ENCODE assay signal across 29 mouse cellular contexts in genomic region chr17:88481587-88481986, GRCm38 (mm10). TPM values are rescaled to one million over a fixed set of nuclear protein-coding genes. Genes with fewer than 3 reads are reported as not detected.
A peak's percentile ranks its signal among the peaks of the same experiment; 100 is the strongest.
DNase-seq lines count a peak whose midpoint lies in the region; ATAC-seq and TF ChIP-seq lines count a peak whose summit lies in the region.
"Had no signal": no experiment of that assay in that cellular context is flagged by ENCODE, and none has a peak within 500 bp of the region (broad histone marks: within the 10 kb centered on the region; RNA-seq: fewer than 3 reads in every experiment).

No protein-coding gene starts in this region.

- no peak for TF ChIP-seq RAD21 in MEL (IDR thresholded peaks at IDR 0.05; ENCODE audit: low read depth, low read length)

- TF ChIP-seq EP300 in MEL (IDR thresholded peaks at IDR 0.05; ENCODE audit: low read depth in 1 of 2, low read length in 2 of 2) = peak; percentile 60 to 79
- TF ChIP-seq EP300 in liver, postnatal 0 days (IDR thresholded peaks at IDR 0.05; ENCODE audit: low read depth) = no peak

- no peaks in the 10 kb centered on the region for H3K27me3 ChIP-seq in MEL (ENCODE audit: control insufficient read depth in 1 of 2, insufficient read depth in 2 of 2, low read length in 2 of 2)
- H3K27me3 ChIP-seq in liver, embryonic 12.5 days (replicated peaks) = no peaks in the 10 kb centered on the region
- no peaks in the 10 kb centered on the region for H3K27me3 ChIP-seq in liver, postnatal 0 days (ENCODE audit: insufficient read depth, low read length)
- H3K27me3 ChIP-seq in kidney, embryonic 16.5 days (ENCODE audit: insufficient read depth, low read length) = no peaks in the 10 kb centered on the region
- H3K27me3 ChIP-seq in heart, embryonic 11.5 days (ENCODE audit: control insufficient read depth, insufficient read depth, low read length) = no peaks in the 10 kb centered on the region
- H3K27me3 ChIP-seq: embryonic facial prominence, embryonic 15.5 days; forebrain, embryonic 15.5 days; heart, embryonic 13.5 days had no signal

- H3K4me1 ChIP-seq in MEL (ENCODE audit: control insufficient read depth in 1 of 2, insufficient read depth in 2 of 2, low read length in 2 of 2) = peaks cover 26 to 30% of the 10 kb centered on the region in 2 experiments
- peaks cover 42% of the 10 kb centered on the region for H3K4me1 ChIP-seq in liver, embryonic 12.5 days
- peaks cover 19% of the 10 kb centered on the region; the same call in 1 of the 2 replicates for H3K4me1 ChIP-seq in liver, postnatal 0 days (ENCODE audit: insufficient read depth)
- no peaks in the 10 kb centered on the region for H3K4me1 ChIP-seq in kidney, embryonic 16.5 days (ENCODE audit: insufficient read depth, low read length)
- H3K4me1 ChIP-seq in heart, embryonic 11.5 days (ENCODE audit: control insufficient read depth, insufficient read depth, low read length) = no peaks in the 10 kb centered on the region
- H3K4me1 ChIP-seq: embryonic facial prominence, embryonic 10.5 days; embryonic facial prominence, embryonic 15.5 days; forebrain, embryonic 15.5 days had no signal

- H3K27ac ChIP-seq in MEL (ENCODE audit: control insufficient read depth, low read depth, low read length) = peak overlapping the region; percentile 57
- peak overlapping the region; percentile 66 for H3K27ac ChIP-seq in liver, embryonic 12.5 days
- H3K27ac ChIP-seq in liver, postnatal 0 days (ENCODE audit: low read depth) = no peak overlapping the region
- no peak overlapping the region for H3K27ac ChIP-seq in kidney, embryonic 16.5 days (ENCODE audit: low read length)
- H3K27ac ChIP-seq in heart, embryonic 11.5 days (ENCODE audit: low read depth, low read length) = no peak overlapping the region
- H3K27ac ChIP-seq: embryonic facial prominence, embryonic 10.5 days; embryonic facial prominence, embryonic 15.5 days; forebrain, embryonic 15.5 days; heart, embryonic 13.5 days; hindbrain, embryonic 14.5 days; stomach, postnatal 0 days had no signal

- no peaks in the 10 kb centered on the region for H3K9me3 ChIP-seq in MEL (replicated peaks; ENCODE audit: insufficient read depth, low read length)
- no peaks in the 10 kb centered on the region for H3K9me3 ChIP-seq in liver, embryonic 12.5 days (replicated peaks)
- no peaks in the 10 kb centered on the region for H3K9me3 ChIP-seq in liver, postnatal 0 days (ENCODE audit: low read length)
- H3K9me3 ChIP-seq in kidney, embryonic 16.5 days (ENCODE audit: low read length) = no peaks in the 10 kb centered on the region
- H3K9me3 ChIP-seq in heart, embryonic 11.5 days (replicated peaks; ENCODE audit: control insufficient read depth, low read length) = no peaks in the 10 kb centered on the region
- H3K9me3 ChIP-seq: embryonic facial prominence, embryonic 10.5 days; embryonic facial prominence, embryonic 15.5 days; forebrain, embryonic 15.5 days; heart, embryonic 13.5 days had no signal

- H3K9ac ChIP-seq in MEL (ENCODE audit: control insufficient read depth, low read depth, low read length, poor library complexity, severe bottlenecking) = no peak overlapping the region; the same call in 1 of the 2 replicates
- peak overlapping the region; percentile 39; the same call in 1 of the 2 replicates for H3K9ac ChIP-seq in liver, embryonic 12.5 days
- 0 out of 2 replicates have a peak overlapping the region, but pooled peaks have one; percentile 6 for H3K9ac ChIP-seq in liver, postnatal 0 days (replicated peaks)
- H3K9ac ChIP-seq in kidney, embryonic 16.5 days (replicated peaks; ENCODE audit: low read length) = no peak overlapping the region
- no peak overlapping the region for H3K9ac ChIP-seq in heart, embryonic 11.5 days (ENCODE audit: low read depth, low read length)
- H3K9ac ChIP-seq: embryonic facial prominence, embryonic 15.5 days; forebrain, embryonic 15.5 days; heart, embryonic 13.5 days; hindbrain, embryonic 14.5 days; lung, embryonic 14.5 days had no signal

- H3K36me3 ChIP-seq in MEL (ENCODE audit: control insufficient read depth in 1 of 2, insufficient read depth in 2 of 2, low read length in 2 of 2) = peaks cover 6 to 32% of the 10 kb centered on the region in 2 experiments
- H3K36me3 ChIP-seq in liver, embryonic 12.5 days = peaks cover 29% of the 10 kb centered on the region
- peaks cover 14% of the 10 kb centered on the region for H3K36me3 ChIP-seq in liver, postnatal 0 days (replicated peaks; ENCODE audit: insufficient read depth, low read length)
- H3K36me3 ChIP-seq in kidney, embryonic 16.5 days (ENCODE audit: insufficient read depth, low read length) = peaks cover 7% of the 10 kb centered on the region
- no peaks in the 10 kb centered on the region for H3K36me3 ChIP-seq in heart, embryonic 11.5 days (ENCODE audit: control insufficient read depth, insufficient read depth, low read length)
- H3K36me3 ChIP-seq: forebrain, embryonic 15.5 days had no signal

- peaks cover 4% of the 10 kb centered on the region for H3K79me2 ChIP-seq in MEL (ENCODE audit: control insufficient read depth, insufficient read depth, low read length, poor library complexity)

- WGBS in liver, embryonic 12.5 days (ENCODE audit: insufficient replicate concordance) = 25% methylated on average over 3 of the region's 3 CpGs
- WGBS in liver, postnatal 0 days (ENCODE audit: insufficient replicate concordance) = 65% methylated on average over 3 of the region's 3 CpGs
- 87% methylated on average over 3 of the region's 3 CpGs for WGBS in kidney, embryonic 16.5 days
- WGBS in heart, embryonic 11.5 days (ENCODE audit: insufficient replicate concordance) = 83% methylated on average over 3 of the region's 3 CpGs

- no peak for TF ChIP-seq CTCF in MEL (IDR thresholded peaks at IDR 0.05 in 2 of 3, conservative IDR thresholded peaks at IDR 0.05 in 1 of 3; ENCODE audit: control insufficient read depth in 1 of 3, insufficient read depth in 1 of 3, low read depth in 2 of 3, low read length in 3 of 3, poor library complexity in 1 of 3, severe bottlenecking in 1 of 3)
- no peak for TF ChIP-seq CTCF in liver, postnatal 0 days (IDR thresholded peaks at IDR 0.05; ENCODE audit: low read depth)

- TF ChIP-seq POLR2A in MEL (IDR thresholded peaks at IDR 0.05; ENCODE audit: control insufficient read depth in 1 of 2, insufficient read depth in 1 of 2, low read depth in 1 of 2, low read length in 2 of 2, poor library complexity in 1 of 2) = no peak

- DNase-seq in MEL (ENCODE audit: low read depth, low spot score) = peak; percentile 83
- DNase-seq in liver, postnatal 0 days = no peak
- DNase-seq in spleen, adult 18-20 months = no peak
- DNase-seq: adrenal gland, postnatal 25 days; cerebellum, adult 2 months; cerebellum, postnatal 14 days; gastrocnemius, postnatal 25 days; heart, adult 11 months; heart, postnatal 10 days; kidney, adult 9 months; kidney, postnatal 14 days; left cerebral cortex, postnatal 4 days; lung, embryonic 14.5 days; lung, postnatal 14 days; midbrain, embryonic 14.5 days; right cerebral cortex, postnatal 25 days; thymus, adult 18-20 months; thymus, postnatal 25 days had no signal

- H3K4me3 ChIP-seq in MEL (ENCODE audit: control insufficient read depth in 1 of 2, insufficient read depth in 1 of 2, low read depth in 2 of 2, low read length in 2 of 2) = no peak overlapping the region
- H3K4me3 ChIP-seq in liver, embryonic 12.5 days = no peak overlapping the region
- H3K4me3 ChIP-seq in liver, postnatal 0 days (ENCODE audit: low read depth, low read length) = no peak overlapping the region
- H3K4me3 ChIP-seq in kidney, embryonic 16.5 days (ENCODE audit: low read length) = no peak overlapping the region
- H3K4me3 ChIP-seq in heart, embryonic 11.5 days (ENCODE audit: low read depth, low read length) = no peak overlapping the region
- H3K4me3 ChIP-seq: embryonic facial prominence, embryonic 10.5 days; embryonic facial prominence, embryonic 15.5 days; forebrain, embryonic 15.5 days; heart, embryonic 13.5 days had no signal

- peak overlapping the region; percentile 36 for H3K4me2 ChIP-seq in liver, embryonic 12.5 days
- no peak overlapping the region for H3K4me2 ChIP-seq in liver, postnatal 0 days (ENCODE audit: low read depth, low read length)
- H3K4me2 ChIP-seq in kidney, embryonic 16.5 days (replicated peaks; ENCODE audit: low read depth, low read length) = no peak overlapping the region
- no peak overlapping the region for H3K4me2 ChIP-seq in heart, embryonic 11.5 days
- H3K4me2 ChIP-seq: embryonic facial prominence, embryonic 15.5 days; forebrain, embryonic 15.5 days; heart, embryonic 13.5 days; hindbrain, embryonic 14.5 days; lung, embryonic 14.5 days had no signal

- ATAC-seq in common myeloid progenitor, adult 5-6 weeks (replicated peaks; ENCODE audit: low read depth, poor library complexity, severe bottlenecking) = peak; percentile 78
- peak; percentile 85 for ATAC-seq in liver, embryonic 12.5 days
- peak; percentile 71 for ATAC-seq in liver, postnatal 0 days
- no peak for ATAC-seq in kidney, embryonic 16.5 days (ENCODE audit: low FRiP score, low TSS enrichment)
- no peak for ATAC-seq in heart, embryonic 11.5 days (replicated peaks; ENCODE audit: insufficient number of reproducible peaks, low FRiP score, low TSS enrichment)
- ATAC-seq: forebrain, embryonic 15.5 days; intestine, postnatal 0 days had no signal

TF ChIP-seq in MEL, 35 proteins besides CTCF, POLR2A, EP300 and RAD21 (continues in another document):
- peak; percentile 67; the same call in 1 of the 2 replicates for TF ChIP-seq TCF12 (IDR thresholded peaks at IDR 0.05; ENCODE audit: low read depth, low read length)
- TF ChIP-seq MAFK (IDR thresholded peaks at IDR 0.05; ENCODE audit: borderline replicate concordance, low read depth, low read length) = peak; percentile 79

RNA-seq across cellular contexts. Expression of gene Foxn2, which starts 41.1 kb away (rescaled TPM):
- 20.9 and 21.7 TPM in 2 replicates for total RNA-seq in MEL (2012; rRNA removed)
- 100 to 1,000 TPM in 1 of 2 experiments, 10 to 100 TPM in 1; 20.0 to 133 TPM for polyA plus RNA-seq in MEL (2012; ENCODE audit: insufficient read depth in 1 of 2, insufficient read length in 2 of 2, low read depth in 1 of 2, low replicate concordance in 2 of 2, missing spikeins in 1 of 2)
- total RNA-seq in common myeloid progenitor, adult 5-6 weeks (2017) = 43.5 and 46.0 TPM in 2 replicates
- polyA plus RNA-seq in liver, embryonic 12.5 days (2016; fragmentation: Nextera tagmentation; extraction: Ambion mirVana) = 17.5 and 18.5 TPM in 2 replicates
- polyA plus RNA-seq in liver, postnatal 0 days (2015; fragmentation: Nextera tagmentation; extraction: Ambion mirVana) = 6.6 and 6.8 TPM in 2 replicates
- 14.0 and 15.7 TPM in 2 replicates for polyA plus RNA-seq in kidney, embryonic 16.5 days (2015; fragmentation: Nextera tagmentation; extraction: Ambion mirVana)
- 7.4 and 8.0 TPM in 2 replicates for polyA plus RNA-seq in heart, embryonic 11.5 days (2014; fragmentation: Nextera tagmentation; extraction: Ambion mirVana)

RNA-seq across cellular contexts. Expression of gene Ppp1r21, which starts 48.3 kb away (rescaled TPM):
- total RNA-seq in MEL (2012; rRNA removed) = 9.6 and 11.1 TPM in 2 replicates
- polyA plus RNA-seq in MEL (2012; ENCODE audit: insufficient read depth in 1 of 2, insufficient read length in 2 of 2, low read depth in 1 of 2, low replicate concordance in 2 of 2, missing spikeins in 1 of 2) = 10 to 100 TPM in 1 of 2 experiments, not detected in 1; 16.2 TPM
- 40.4 and 41.8 TPM in 2 replicates for total RNA-seq in common myeloid progenitor, adult 5-6 weeks (2017)
- polyA plus RNA-seq in liver, embryonic 12.5 days (2016; fragmentation: Nextera tagmentation; extraction: Ambion mirVana) = 8.8 and 11.2 TPM in 2 replicates
- 9.0 TPM in 2 replicates for polyA plus RNA-seq in liver, postnatal 0 days (2015; fragmentation: Nextera tagmentation; extraction: Ambion mirVana)
- 29.6 and 33.1 TPM in 2 replicates for polyA plus RNA-seq in kidney, embryonic 16.5 days (2015; fragmentation: Nextera tagmentation; extraction: Ambion mirVana)
- 15.9 and 16.8 TPM in 2 replicates for polyA plus RNA-seq in heart, embryonic 11.5 days (2014; fragmentation: Nextera tagmentation; extraction: Ambion mirVana)

Comparison
In these comparisons a context has a peak if more than half of its experiments do, and no peak if none do; other contexts are left out.
1. H3K27ac ChIP-seq: peak in MEL (single experiment) and liver, embryonic 12.5 days (single experiment); none in liver, postnatal 0 days (single experiment), kidney, embryonic 16.5 days (single experiment) and heart, embryonic 11.5 days (single experiment).
2. H3K9ac ChIP-seq: peak in liver, embryonic 12.5 days (single experiment) and liver, postnatal 0 days (single experiment); none in MEL (single experiment), kidney, embryonic 16.5 days (single experiment) and heart, embryonic 11.5 days (single experiment).
3. ATAC-seq: peak in common myeloid progenitor, adult 5-6 weeks (single experiment), liver, embryonic 12.5 days (single experiment) and liver, postnatal 0 days (single experiment); none in kidney, embryonic 16.5 days (single experiment) and heart, embryonic 11.5 days (single experiment).